Mouse (Mus musculus) adrenal gland, postnatal 10 days (tissue): ENCODE measurements around the gene Fchsd2. TPM values are rescaled to one million over a fixed set of nuclear protein-coding genes. Genes with fewer than 3 reads are reported as not detected.
A peak's percentile ranks its signal among the peaks of the same experiment; 100 is the strongest.

Experiments used
- DNase-seq: peaks from one replicate; pipeline ENCODE4 v3.0.0; 2021; ENCODE audit warnings: mixed read lengths
- total RNA-seq, 2 experiments: library from RNA; stranded (reverse); gene quantifications; 2 replicates each; pipeline ENCODE4 v1.2.3; 2021

The Fchsd2 gene
- total RNA-seq, 2 experiments from 2014 or later: 22.1 to 30.2 TPM

GRCm38 (mm10) chr7:101290401-101290800 lies 197.7 kb downstream of the Fchsd2 start:
- DNase-seq: no peak

GRCm38 (mm10) chr7:101291211-101291610 lies 198.5 kb downstream of the Fchsd2 start:
- no peak for DNase-seq

GRCm38 (mm10) chr7:101291641-101292040 lies 199.0 kb downstream of the Fchsd2 start:
- DNase-seq: no peak

GRCm38 (mm10) chr7:101292086-101292485 lies 199.4 kb downstream of the Fchsd2 start:
- DNase-seq: no peak

- no peak for DNase-seq
Observed at GRCm38 (mm10) chr7:101292696-101293095, 200.0 kb downstream of the Fchsd2 start.

GRCm38 (mm10) chr7:101293138-101293537 lies 200.5 kb downstream of the Fchsd2 start:
- no peak for DNase-seq

GRCm38 (mm10) chr7:101293611-101294010 lies 200.9 kb downstream of the Fchsd2 start:
- no peak for DNase-seq

GRCm38 (mm10) chr7:101295438-101295837 lies 202.8 kb downstream of the Fchsd2 start:
- DNase-seq: no peak

- DNase-seq: peak; percentile 86
Observed at GRCm38 (mm10) chr7:101296252-101297022, 203.8 kb downstream of the Fchsd2 start.

GRCm38 (mm10) chr7:101297023-101297405 lies 204.4 kb downstream of the Fchsd2 start:
- DNase-seq: no peak

GRCm38 (mm10) chr7:101298375-101298774 lies 205.7 kb downstream of the Fchsd2 start:
- no peak for DNase-seq

GRCm38 (mm10) chr7:101301361-101301880 lies 208.8 kb downstream of the Fchsd2 start:
- no peak for DNase-seq

- peak; percentile 95 for DNase-seq
Observed at GRCm38 (mm10) chr7:101301881-101302456, 209.3 kb downstream of the Fchsd2 start, which contains the start of gene Atg16l2. Gene Atg16l2, minus strand, starts transcription at chr7:101302251.

- no peak for DNase-seq
Observed at GRCm38 (mm10) chr7:101302691-101303090, 210.0 kb downstream of the Fchsd2 start.

GRCm38 (mm10) chr7:101306841-101307240 lies 214.2 kb downstream of the Fchsd2 start:
- no peak for DNase-seq

- DNase-seq: no peak
Observed at GRCm38 (mm10) chr7:101309985-101310326, 217.3 kb downstream of the Fchsd2 start.

- DNase-seq: peak; percentile 96
Observed at GRCm38 (mm10) chr7:101310327-101311028, 217.8 kb downstream of the Fchsd2 start.

GRCm38 (mm10) chr7:101311061-101311460 lies 218.4 kb downstream of the Fchsd2 start:
- no peak for DNase-seq

- no peak for DNase-seq
Observed at GRCm38 (mm10) chr7:101313033-101313432, 220.4 kb downstream of the Fchsd2 start.

GRCm38 (mm10) chr7:101314396-101314795 lies 221.7 kb downstream of the Fchsd2 start:
- DNase-seq: no peak

GRCm38 (mm10) chr7:101315699-101316098 lies 223.0 kb downstream of the Fchsd2 start:
- DNase-seq: no peak

GRCm38 (mm10) chr7:101316591-101317001 lies 223.9 kb downstream of the Fchsd2 start:
- no peak for DNase-seq

- DNase-seq: no peak
Observed at GRCm38 (mm10) chr7:101317014-101317413, 224.4 kb downstream of the Fchsd2 start, which contains the start of gene Stard10. Gene Stard10, plus strand, starts transcription at chr7:101317086.
